Mouse (Mus musculus) neural tube, embryonic 13.5 days (tissue): ENCODE results near the gene Igfbp6. TPM values are rescaled to one million over a fixed set of nuclear protein-coding genes. Genes with fewer than 3 reads are reported as not detected.

ENCODE experiments used
- ATAC-seq: fragments of 200-750 bp; cut with Nextera tagmentation; 2 replicates; pipeline ENCODE4 v1.8.0; 2017; ENCODE audit warnings: low read depth, mild to moderate bottlenecking, moderate TSS enrichment, moderate library complexity
- H3K27ac ChIP-seq: fragments of 300-500 bp; sonication (generic); replicated peaks from 2 replicates; pipeline ENCODE4 v1.5.1; 2015; ENCODE audit warnings: moderate library complexity, mild to moderate bottlenecking, inconsistent platforms
- H3K27me3 ChIP-seq: fragments of 300-500 bp; sonication (generic); 2 replicates; pipeline ENCODE4 v1.6.1; 2015; ENCODE audit warnings: mild to moderate bottlenecking, inconsistent platforms
- H3K36me3 ChIP-seq: fragments of 300-500 bp; sonication (generic); 2 replicates; pipeline ENCODE4 v1.6.1; 2015; ENCODE audit warnings: mild to moderate bottlenecking, inconsistent platforms
- H3K4me1 ChIP-seq: fragments of 300-500 bp; sonication (generic); replicated peaks from 2 replicates; pipeline ENCODE4 v1.6.1; 2015; ENCODE audit warnings: inconsistent platforms
- H3K4me2 ChIP-seq: fragments of 300-500 bp; sonication (generic); 2 replicates; pipeline ENCODE4 v1.6.1; 2015; ENCODE audit warnings: inconsistent platforms, mild to moderate bottlenecking, moderate library complexity
- H3K4me3 ChIP-seq: fragments of 300-500 bp; sonication (generic); 2 replicates; pipeline ENCODE4 v1.5.1; 2015; ENCODE audit warnings: mild to moderate bottlenecking, inconsistent platforms
- H3K9ac ChIP-seq: fragments of 300-500 bp; sonication (generic); 2 replicates; pipeline ENCODE4 v1.6.1; 2015; ENCODE audit warnings: moderate library complexity, mild to moderate bottlenecking, inconsistent platforms
- H3K9me3 ChIP-seq: fragments of 300-500 bp; sonication (generic); 2 replicates; pipeline ENCODE4 v1.6.1; 2016; ENCODE audit warnings: inconsistent platforms
- WGBS: fragments of 180-500 bp; shearing (Covaris S2); methylation state at CpG from one replicate; pipeline ENCODE4 v1.1.7; 2015; 5-methylcytosine and 5-hydroxymethylcytosine counted together
- polyA plus RNA-seq: library from polyadenylated mRNA; unstranded; fragments of >200 nt; fragmentation: Nextera tagmentation; extraction: Ambion mirVana; gene quantifications from 2 replicates; pipeline ENCODE4 v1.2.1, GENCODE M21; 2015

Igfbp6 gene
- polyA plus RNA-seq, 1 experiment from 2014 or later: 1.2 TPM

DNA sequence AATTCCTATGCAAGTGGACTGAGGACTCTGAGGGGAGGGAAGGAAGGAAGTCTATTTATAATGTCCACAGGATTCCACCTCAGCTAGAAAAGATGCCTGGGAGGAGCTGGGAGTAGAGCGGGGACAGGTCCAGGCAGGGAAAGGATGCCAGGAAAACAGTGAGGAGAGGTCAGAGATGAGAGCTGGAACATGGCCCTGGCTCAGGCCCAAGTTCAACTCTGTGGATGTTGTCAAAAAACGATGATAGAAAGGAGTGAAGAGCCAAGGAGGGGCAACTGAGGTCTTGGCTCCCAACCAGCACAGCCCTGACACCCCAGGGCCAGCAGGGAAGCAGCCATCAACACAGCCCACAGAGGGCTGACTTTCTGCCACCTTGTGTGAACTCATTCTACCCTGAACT lies 17.9 kb upstream of the Igfbp6 start:
- H3K4me1 ChIP-seq: no peaks in the 10 kb centered on the region
- no peaks in the 10 kb centered on the region for H3K27me3 ChIP-seq
- H3K36me3 ChIP-seq: peaks cover 88% of the 10 kb centered on the region
- 78% methylated on average over 2 of the region's 2 CpGs for WGBS
- no peak overlapping the region for H3K9ac ChIP-seq
- H3K27ac ChIP-seq: no peak overlapping the region
- H3K4me3 ChIP-seq: no peak overlapping the region
- ATAC-seq: no peak
- no peak overlapping the region for H3K4me2 ChIP-seq
- no peaks in the 10 kb centered on the region for H3K9me3 ChIP-seq

DNA sequence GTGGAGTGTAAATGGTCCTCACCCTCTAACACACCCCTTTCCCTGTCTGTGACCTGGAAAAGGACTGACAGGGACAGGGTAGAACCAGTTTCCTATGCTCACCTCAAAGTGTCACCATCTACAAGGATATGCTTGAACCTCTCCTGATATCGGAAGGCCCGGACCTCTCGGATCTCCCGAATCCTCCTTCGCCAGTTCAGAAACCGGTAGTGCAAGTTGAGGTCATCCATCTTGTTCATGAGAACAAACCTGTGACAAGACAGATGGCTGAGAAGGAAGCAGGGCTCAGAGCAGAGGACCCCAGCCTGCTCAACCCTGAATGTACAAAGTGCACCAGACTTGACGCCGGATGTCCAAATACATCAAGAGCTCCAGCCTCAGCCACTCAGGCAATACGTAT lies 10.8 kb upstream of the Igfbp6 start:
- peaks cover 48% of the 10 kb centered on the region for H3K36me3 ChIP-seq
- no peak overlapping the region for H3K4me2 ChIP-seq
- no peaks in the 10 kb centered on the region for H3K27me3 ChIP-seq
- H3K27ac ChIP-seq: no peak overlapping the region
- WGBS: 87% methylated on average over 9 of the region's 9 CpGs
- ATAC-seq: no peak
- H3K9ac ChIP-seq: no peak overlapping the region
- peaks cover 23% of the 10 kb centered on the region for H3K4me1 ChIP-seq
- no peak overlapping the region for H3K4me3 ChIP-seq
- no peaks in the 10 kb centered on the region for H3K9me3 ChIP-seq

DNA sequence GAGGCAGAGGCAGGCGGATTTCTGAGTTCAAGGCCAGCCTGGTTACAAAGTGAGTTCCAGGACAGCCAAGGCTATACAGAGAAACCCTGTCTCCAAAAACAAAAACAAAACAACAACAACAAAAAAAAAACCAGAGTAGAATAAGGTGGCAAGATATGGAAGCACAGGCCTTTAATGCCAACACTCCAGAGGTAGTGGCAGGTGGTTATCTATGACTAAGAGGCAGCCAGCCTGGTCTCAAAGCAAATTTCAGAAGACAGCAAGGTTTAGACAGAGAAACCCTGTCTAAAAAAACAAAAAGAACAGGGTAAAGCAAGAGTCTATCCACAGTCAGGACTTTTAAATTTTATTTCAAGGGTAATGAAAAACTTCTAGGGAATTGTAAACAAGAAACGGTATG lies 9.5 kb upstream of the Igfbp6 start:
- H3K9ac ChIP-seq: peak overlapping the region; percentile 89; the same call in 1 of the 2 replicates
- no peaks in the 10 kb centered on the region for H3K9me3 ChIP-seq
- no peaks in the 10 kb centered on the region for H3K27me3 ChIP-seq
- peak overlapping the region; percentile 86 for H3K4me3 ChIP-seq
- ATAC-seq: no peak
- WGBS: 87% methylated on average over 2 of the region's 2 CpGs
- H3K27ac ChIP-seq: no peak overlapping the region
- H3K4me2 ChIP-seq: peak overlapping the region; percentile 87
- H3K36me3 ChIP-seq: peaks cover 34% of the 10 kb centered on the region
- H3K4me1 ChIP-seq: peaks cover 23% of the 10 kb centered on the region

DNA sequence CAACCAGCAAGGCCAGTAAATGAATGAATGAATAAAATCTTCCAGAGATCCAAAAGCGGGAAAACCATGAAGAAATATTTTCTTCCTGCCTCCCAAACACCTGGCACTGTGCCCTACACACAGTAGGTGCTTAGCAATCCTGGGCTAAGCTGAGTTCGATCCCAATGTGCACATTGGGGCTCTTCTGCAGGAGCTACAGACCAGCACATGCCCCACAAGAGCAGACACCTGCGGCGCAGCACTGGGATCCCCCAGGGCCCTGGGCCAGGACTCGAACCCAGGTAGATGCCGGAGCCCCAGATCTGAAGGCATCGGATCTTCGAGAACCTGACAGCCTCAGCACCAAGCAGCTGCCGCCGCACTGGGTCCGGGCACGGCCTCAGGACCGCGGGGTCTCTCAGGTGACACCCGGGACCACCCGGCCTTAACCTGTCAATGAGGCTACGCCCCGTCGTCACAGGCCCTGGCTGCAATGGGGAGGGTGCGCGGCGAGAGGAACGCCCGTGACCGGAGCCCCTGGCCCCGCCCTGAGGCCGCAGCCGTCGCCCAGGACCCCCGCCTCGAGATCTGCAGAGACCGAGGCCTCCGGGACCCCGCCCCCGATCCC lies 8.5 kb upstream of the Igfbp6 start:
- no peaks in the 10 kb centered on the region for H3K27me3 ChIP-seq
- WGBS: 2% methylated on average over 35 of the region's 35 CpGs
- H3K4me2 ChIP-seq: peak overlapping the region; percentile 87
- H3K9me3 ChIP-seq: no peaks in the 10 kb centered on the region
- peaks cover 25% of the 10 kb centered on the region for H3K36me3 ChIP-seq
- peak overlapping the region; percentile 86 for H3K4me3 ChIP-seq
- H3K4me1 ChIP-seq: peaks cover 23% of the 10 kb centered on the region
- H3K27ac ChIP-seq: peak overlapping the region; percentile 86
- ATAC-seq: peak; percentile 78
- peak overlapping the region; percentile 89 for H3K9ac ChIP-seq

DNA sequence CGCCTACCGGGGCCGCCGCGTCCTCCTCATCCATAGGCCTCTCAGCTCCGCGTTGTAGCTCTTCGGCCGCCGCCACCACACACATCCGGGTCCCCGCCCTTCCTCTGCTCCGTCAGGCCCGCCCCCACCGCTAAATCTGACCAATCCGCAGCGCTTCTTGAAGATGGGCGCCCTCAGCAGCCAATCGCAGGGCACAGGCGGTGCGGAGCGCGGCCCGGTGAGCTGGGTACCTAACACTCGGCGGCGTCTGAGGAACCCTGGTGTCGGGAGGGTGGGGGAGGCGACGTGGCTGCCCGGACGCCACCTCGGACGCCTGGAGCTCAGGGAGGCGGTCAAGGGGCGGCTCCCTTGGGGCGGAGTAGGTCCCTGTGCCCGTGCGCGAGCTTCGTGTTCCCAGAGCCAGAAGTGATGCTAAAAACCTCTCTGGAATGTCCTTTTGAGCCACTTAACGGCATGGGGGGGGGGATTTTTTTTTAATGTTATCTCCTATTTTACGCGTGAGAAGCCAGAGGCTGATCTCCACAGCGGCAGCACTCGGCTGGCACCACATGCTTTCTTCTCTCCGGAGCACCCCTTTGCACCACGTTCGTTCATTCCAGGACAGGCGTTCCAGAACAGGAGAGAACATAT lies 7.9 kb upstream of the Igfbp6 start, which contains the start of gene Spryd3:
Spryd3 (minus strand) TSS at position 106 of the 630 bp plus-strand sequence.
- peak; percentile 99 for ATAC-seq
- no peaks in the 10 kb centered on the region for H3K27me3 ChIP-seq
- peaks cover 19% of the 10 kb centered on the region for H3K36me3 ChIP-seq
- under 1% methylated on average over 50 of the region's 50 CpGs for WGBS
- peaks cover 23% of the 10 kb centered on the region for H3K4me1 ChIP-seq
- H3K9me3 ChIP-seq: no peaks in the 10 kb centered on the region
- H3K4me3 ChIP-seq: peak within 1 kb of the TSS; percentile 86
- peak within 1 kb of the TSS; percentile 89 for H3K9ac ChIP-seq
- H3K27ac ChIP-seq: peak within 1 kb of the TSS; percentile 86
- peak within 1 kb of the TSS; percentile 87 for H3K4me2 ChIP-seq

DNA sequence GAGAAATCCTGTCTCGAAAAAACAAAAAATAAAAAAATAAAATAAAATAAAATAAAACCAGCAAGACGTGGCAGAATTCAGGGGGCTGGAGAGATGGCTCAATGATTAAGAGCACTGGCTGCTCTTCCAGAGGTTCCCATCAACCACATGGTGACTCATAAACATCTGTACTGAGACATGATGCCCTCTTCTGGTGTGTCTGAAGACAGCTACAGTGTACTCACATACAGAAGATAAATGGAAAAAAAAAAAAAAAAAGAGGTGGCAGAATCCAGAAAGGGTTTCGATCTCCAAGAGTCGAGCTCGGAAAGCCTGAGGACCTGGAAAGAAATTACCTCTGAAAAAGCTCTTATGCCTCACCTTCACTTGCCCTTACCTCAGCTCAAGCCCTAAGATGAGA lies 3.0 kb upstream of the Igfbp6 start:
- ATAC-seq: no peak
- WGBS: 89% methylated on average over 5 of the region's 5 CpGs

DNA sequence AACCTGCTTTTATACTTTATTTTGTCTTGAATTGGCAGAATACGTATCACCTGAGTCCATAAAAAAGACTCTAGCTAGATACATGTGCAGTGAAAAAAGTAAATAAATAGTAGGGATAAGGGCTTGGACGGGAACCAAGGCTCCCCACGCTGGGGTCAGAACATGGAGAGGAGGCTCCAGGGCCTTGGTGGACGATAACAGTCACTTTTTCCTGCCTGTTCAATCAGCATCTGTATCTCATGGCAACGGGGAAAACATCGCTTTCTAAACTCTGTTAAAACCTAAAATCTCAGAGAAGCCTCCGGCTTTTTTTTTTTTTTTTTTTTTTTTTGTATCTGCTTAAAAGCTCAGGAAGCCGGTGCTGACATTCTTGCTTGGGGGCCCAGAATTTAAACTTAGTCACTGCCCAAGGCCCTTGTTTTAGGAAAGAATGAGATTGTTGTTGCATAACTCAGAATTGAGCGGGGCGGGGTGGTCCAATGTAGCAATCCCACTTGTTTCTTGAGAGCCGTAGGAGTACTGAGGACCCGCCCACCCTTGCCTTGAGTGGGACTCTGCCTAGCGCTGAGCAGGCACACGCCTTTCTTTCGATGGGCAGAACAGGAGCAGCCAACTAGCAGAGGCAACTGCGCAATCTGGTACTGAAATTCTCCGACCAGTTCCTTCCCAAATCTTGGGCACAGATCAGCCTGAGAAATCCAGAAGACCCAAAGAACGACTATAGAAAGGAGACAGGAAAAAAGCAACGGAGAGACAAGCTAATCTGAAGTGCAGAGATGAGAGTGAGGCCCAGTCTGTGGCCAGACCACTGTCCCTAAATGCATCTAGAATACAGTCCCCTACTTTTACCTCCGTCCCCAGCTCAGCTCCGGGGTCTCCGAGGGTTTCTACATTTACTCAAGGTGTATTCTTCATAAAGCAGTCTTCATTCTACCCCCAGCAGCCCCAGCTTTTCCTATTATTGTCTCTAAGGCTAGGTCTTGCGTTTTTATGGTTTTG lies 949 bp upstream of the Igfbp6 start:
- Histone ChIP-seq H3K27ac (no peak overlapping the region), H3K36me3 (no peaks in the 10 kb centered on the region)
- WGBS: 56% methylated on average over 23 of the region's 23 CpGs

More for the DNA sequence above, 3.0 kb upstream of the Igfbp6 start:
- H3K36me3 ChIP-seq: no peaks in the 10 kb centered on the region
- H3K4me3 ChIP-seq: no peak overlapping the region
- H3K9me3 ChIP-seq: no peaks in the 10 kb centered on the region
- H3K4me1 ChIP-seq: peaks cover 17% of the 10 kb centered on the region
- no peak overlapping the region for H3K9ac ChIP-seq
- no peak overlapping the region for H3K27ac ChIP-seq
- H3K4me2 ChIP-seq: no peak overlapping the region
- peaks cover 43% of the 10 kb centered on the region for H3K27me3 ChIP-seq

DNA sequence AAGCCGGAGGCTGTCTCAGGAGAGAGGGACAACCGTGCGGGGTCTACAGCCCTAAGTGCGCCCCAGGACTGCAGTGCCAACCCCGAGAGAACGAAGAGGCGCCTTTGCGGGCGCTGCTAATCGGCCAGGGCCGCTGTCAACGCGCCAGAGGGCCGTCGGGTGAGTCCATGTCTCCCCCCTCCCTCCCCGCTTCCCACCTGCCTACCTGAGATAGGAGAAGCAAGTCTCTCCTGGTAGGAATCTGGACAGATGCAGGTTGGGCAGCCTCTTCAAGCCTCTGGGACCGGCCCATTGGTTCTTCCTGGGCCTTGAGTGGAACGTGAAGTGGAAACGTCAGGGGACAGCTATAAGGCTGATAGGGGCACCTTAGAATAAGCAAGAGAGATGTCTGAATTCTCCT lies 564 bp downstream of the Igfbp6 start:
- Histone ChIP-seq H3K9ac (peak overlapping the region; percentile 34; the same call in 1 of the 2 replicates), H3K4me1 (peaks cover 8% of the 10 kb centered on the region), H3K4me2 (peak overlapping the region; percentile 37), H3K27ac (no peak overlapping the region), H3K9me3 (no peaks in the 10 kb centered on the region), H3K4me3 (no peak overlapping the region), H3K36me3 (no peaks in the 10 kb centered on the region), H3K27me3 (peaks cover 45% of the 10 kb centered on the region)
- 11% methylated on average over 19 of the region's 19 CpGs for WGBS
- no peak for ATAC-seq

More for the DNA sequence above, 949 bp upstream of the Igfbp6 start:
- Histone ChIP-seq H3K9ac (no peak overlapping the region), H3K4me1 (peaks cover 8% of the 10 kb centered on the region), H3K4me3 (no peak overlapping the region), H3K9me3 (no peaks in the 10 kb centered on the region), H3K4me2 (no peak overlapping the region), H3K27me3 (peaks cover 45% of the 10 kb centered on the region)
- ATAC-seq: no peak

DNA sequence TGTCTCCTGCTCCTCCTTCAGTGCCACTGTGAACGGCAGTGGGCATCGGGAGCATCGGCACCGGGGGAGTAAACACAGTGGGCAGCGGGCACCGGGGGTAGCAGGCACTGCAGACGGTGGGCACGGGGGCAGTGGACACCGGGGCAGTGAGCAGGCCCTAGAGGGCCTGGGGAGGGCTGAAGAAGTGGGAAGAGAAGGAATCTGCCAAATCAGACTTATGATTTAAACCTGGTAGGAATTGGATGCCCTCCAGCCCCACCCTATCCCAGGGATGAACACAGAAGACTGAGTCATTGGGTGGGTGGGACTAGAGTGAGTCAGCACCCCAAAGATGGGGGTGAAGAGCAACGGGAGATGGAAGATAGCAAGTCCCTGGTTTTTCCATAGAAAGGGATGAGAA lies 1.2 kb downstream of the Igfbp6 start:
- Histone ChIP-seq H3K4me3 (no peak overlapping the region), H3K9ac (no peak overlapping the region), H3K9me3 (no peaks in the 10 kb centered on the region), H3K27me3 (peaks cover 45% of the 10 kb centered on the region), H3K27ac (no peak overlapping the region), H3K36me3 (no peaks in the 10 kb centered on the region), H3K4me2 (no peak overlapping the region), H3K4me1 (peaks cover 8% of the 10 kb centered on the region)
- 90% methylated on average over 10 of the region's 10 CpGs for WGBS
- ATAC-seq: no peak

DNA sequence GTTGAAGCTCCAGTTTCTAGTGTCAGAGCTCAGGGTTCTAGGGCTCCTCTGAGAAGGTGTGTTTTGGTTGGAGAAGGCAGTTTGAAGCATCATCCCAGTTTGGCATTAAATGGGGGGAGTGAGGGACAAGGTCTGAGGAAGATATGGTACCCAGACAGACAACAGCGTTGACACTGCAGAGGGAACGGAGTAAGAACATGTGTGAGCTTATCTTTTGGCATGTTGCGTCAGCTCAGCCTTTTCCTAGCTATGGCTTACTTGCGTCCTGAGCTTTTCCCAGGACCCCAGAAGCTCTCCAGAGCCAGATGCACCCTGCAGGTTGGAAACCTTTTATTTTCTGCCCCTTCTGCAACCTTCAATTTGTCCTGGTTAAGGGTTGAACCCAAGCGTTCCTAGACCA lies 1.9 kb downstream of the Igfbp6 start:
- 88% methylated on average over 5 of the region's 5 CpGs for WGBS
- no peak overlapping the region for H3K4me3 ChIP-seq
- peaks cover 8% of the 10 kb centered on the region for H3K4me1 ChIP-seq
- no peaks in the 10 kb centered on the region for H3K36me3 ChIP-seq
- H3K4me2 ChIP-seq: no peak overlapping the region
- no peak overlapping the region for H3K9ac ChIP-seq
- no peak overlapping the region for H3K27ac ChIP-seq
- peaks cover 45% of the 10 kb centered on the region for H3K27me3 ChIP-seq
- H3K9me3 ChIP-seq: no peaks in the 10 kb centered on the region
- no peak for ATAC-seq

DNA sequence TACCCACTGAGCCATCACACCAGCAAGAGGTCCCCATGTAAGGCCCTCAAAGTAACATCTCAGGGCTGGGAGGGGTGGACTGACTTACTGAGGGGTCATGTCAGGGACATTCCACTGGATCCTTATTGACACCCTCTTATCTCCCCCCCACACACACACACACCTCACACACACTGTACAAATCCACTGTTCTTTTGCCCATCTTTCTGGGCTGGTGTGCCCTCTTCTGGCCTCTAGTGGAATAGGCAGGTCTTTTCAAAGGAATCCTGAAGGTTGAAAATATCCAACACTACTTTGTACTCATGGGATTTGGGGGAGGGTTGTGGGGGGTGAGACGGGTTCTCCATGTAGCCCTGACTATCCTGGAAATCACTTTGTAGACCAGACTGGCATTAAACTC lies 2.7 kb downstream of the Igfbp6 start:
- Histone ChIP-seq H3K27ac (no peak overlapping the region), H3K27me3 (peaks cover 42% of the 10 kb centered on the region), H3K36me3 (no peaks in the 10 kb centered on the region), H3K9me3 (no peaks in the 10 kb centered on the region), H3K9ac (no peak overlapping the region), H3K4me1 (peaks cover 8% of the 10 kb centered on the region), H3K4me2 (no peak overlapping the region), H3K4me3 (no peak overlapping the region)
- 11% methylated on average over 1 of the region's 1 CpGs for WGBS
- ATAC-seq: no peak
